Mouse (Mus musculus): ENCODE data around the gene Mical3. TPM values are rescaled to one million over a fixed set of nuclear protein-coding genes. Genes with fewer than 3 reads are reported as not detected.
A peak's percentile ranks its signal among the peaks of the same experiment; 100 is the strongest.

Mical3 gene
- polyA plus RNA-seq, 1 experiment from 2014 or later = 6.7 TPM

DNA sequence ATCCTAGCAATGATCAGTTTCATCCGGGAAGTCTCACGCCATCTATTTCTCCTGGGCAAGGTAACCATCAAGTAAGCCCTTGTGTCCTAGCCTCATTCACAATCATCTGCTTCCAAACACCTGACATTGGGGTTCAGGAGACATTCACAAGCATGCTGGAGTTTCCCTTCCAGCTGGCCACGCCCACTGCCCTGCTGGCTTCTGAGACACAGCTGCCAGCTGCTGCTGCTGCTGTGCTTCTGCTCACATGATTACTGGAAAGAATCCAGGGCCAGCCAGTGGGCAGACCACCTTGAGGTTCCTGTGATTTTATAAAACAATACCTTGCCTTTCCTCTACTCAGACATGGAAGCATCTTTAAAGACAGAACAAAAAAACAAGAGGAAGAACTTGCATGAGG is 97.5 kb downstream of the Mical3 start:
- Histone ChIP-seq H3K36me3 (peaks cover 25% of the 10 kb centered on the region), H3K9ac (no peak overlapping the region)
- WGBS = 93% methylated on average over 3 of the region's 3 CpGs

DNA sequence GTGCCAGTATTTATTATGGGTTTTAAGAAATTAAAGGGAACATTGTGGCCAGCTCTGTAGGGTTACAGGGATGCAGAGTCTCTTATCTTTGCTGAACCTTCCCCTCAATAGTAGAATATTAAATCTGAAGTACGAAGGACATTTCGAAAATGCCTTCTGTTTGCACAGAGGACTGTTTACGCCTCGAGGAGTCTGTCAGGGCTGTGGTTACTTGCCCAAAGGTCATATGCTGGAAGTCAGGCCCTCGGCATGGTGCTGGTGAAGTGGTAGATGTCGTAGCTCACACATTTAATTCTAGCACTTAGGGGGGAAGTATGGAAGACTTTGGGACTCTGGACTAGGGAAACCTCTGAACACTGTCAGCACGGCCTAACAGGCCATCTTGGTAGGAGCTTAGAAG is 99.4 kb downstream of the Mical3 start:
- Histone ChIP-seq H3K36me3 (peaks cover 17% of the 10 kb centered on the region), H3K4me1 (replicated peaks) (no peaks in the 10 kb centered on the region), H3K4me3 (replicated peaks) (no peak overlapping the region), H3K9ac (no peak overlapping the region), H3K4me2 (replicated peaks) (no peak overlapping the region), H3K27me3 (replicated peaks) (no peaks in the 10 kb centered on the region), H3K27ac (no peak overlapping the region), H3K9me3 (no peaks in the 10 kb centered on the region)
- WGBS = 77% methylated on average over 7 of the region's 7 CpGs
- ATAC-seq = no peak

More for the DNA sequence above, 97.5 kb downstream of the Mical3 start:
- H3K4me3 ChIP-seq (replicated peaks) = no peak overlapping the region
- H3K4me2 ChIP-seq (replicated peaks) = no peak overlapping the region
- H3K9me3 ChIP-seq = no peaks in the 10 kb centered on the region
- no peak overlapping the region for H3K27ac ChIP-seq
- ATAC-seq = no peak
- no peaks in the 10 kb centered on the region for H3K4me1 ChIP-seq (replicated peaks)
- no peaks in the 10 kb centered on the region for H3K27me3 ChIP-seq (replicated peaks)

DNA sequence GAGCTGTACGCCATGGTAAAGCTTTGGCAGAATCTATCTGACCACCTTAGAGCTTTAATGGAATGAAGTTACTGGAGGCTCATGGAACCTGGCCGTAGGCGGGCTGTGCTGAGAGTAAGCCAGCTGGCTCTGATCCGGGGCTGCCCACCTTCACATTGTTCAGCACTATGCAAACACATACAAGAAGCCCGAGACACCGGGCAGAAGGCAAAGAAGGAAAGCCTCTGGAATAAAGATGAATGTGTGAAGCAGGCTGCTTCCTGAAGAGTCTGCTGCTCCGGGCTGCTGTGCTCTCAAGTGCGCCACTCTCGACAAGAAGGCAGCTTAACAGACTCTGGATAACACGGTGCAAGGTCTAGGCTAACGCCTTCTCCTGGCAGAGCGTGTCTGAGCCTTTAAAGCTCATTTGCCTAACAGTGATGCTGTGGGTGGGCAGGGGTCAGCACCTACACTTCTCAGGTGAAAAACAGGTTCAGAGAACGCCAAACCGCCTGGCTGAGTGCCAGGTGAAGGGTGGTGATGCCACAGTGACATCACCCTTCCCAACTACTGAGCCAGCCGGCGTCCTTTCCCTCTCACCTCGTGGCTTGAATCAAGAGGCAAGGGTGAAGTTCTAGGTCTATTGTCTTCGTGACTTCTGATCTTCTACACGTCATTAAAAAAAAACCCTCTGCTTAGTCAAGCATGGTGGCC is 100.8 kb downstream of the Mical3 start:
- Histone ChIP-seq H3K4me3 (replicated peaks) (no peak overlapping the region), H3K27ac (no peak overlapping the region), H3K36me3 (peaks cover 17% of the 10 kb centered on the region), H3K4me1 (replicated peaks) (no peaks in the 10 kb centered on the region), H3K9ac (no peak overlapping the region), H3K27me3 (replicated peaks) (no peaks in the 10 kb centered on the region), H3K4me2 (replicated peaks) (no peak overlapping the region), H3K9me3 (no peaks in the 10 kb centered on the region)
- ATAC-seq = no peak
- WGBS = 89% methylated on average over 19 of the region's 19 CpGs

DNA sequence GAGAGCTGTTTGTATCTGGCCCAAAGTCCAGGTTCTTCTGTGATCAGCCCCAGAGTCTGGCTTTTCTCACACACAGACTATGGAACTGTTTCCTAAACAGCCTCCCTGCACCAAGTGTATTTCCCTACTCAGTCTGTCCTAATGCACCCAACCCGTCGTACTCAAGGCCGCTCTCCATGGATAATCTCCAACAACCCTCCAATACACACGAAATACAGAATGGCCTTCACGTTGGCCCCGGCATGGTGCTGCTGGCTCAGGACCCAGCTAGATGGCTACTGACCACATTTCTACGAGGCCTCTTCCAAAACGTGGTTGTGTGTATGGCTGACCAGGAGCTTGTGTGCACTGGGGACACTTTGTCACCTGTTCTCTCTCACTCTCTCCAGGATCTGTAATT is 102.3 kb downstream of the Mical3 start:
- H3K36me3 ChIP-seq = peaks cover 17% of the 10 kb centered on the region
- no peaks in the 10 kb centered on the region for H3K9me3 ChIP-seq
- 93% methylated on average over 8 of the region's 8 CpGs for WGBS
- no peak overlapping the region for H3K4me3 ChIP-seq (replicated peaks)
- no peak overlapping the region for H3K9ac ChIP-seq
- no peaks in the 10 kb centered on the region for H3K4me1 ChIP-seq (replicated peaks)
- no peak overlapping the region for H3K27ac ChIP-seq
- H3K4me2 ChIP-seq (replicated peaks) = no peak overlapping the region
- H3K27me3 ChIP-seq (replicated peaks) = no peaks in the 10 kb centered on the region
- no peak for ATAC-seq

DNA sequence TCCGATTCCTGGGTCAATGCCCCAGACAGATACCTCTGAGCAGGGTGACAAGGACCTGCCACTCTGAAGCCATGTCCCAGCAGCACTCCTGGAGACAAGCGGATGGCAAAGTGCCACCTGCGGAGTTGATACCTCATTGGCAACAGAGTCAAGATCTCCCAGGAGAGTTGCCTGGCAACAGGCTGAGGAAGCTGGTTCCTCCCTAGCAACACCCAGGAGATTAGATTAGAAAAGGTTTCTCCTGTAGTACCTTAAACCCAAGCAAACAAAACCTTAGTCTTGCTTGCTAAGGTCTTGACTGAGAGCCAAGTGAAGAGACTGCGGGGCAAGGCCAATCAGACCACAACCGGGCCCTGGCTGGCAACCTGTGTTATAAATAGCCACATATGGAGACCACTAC is 103.5 kb downstream of the Mical3 start:
- no peak overlapping the region for H3K4me3 ChIP-seq (replicated peaks)
- no peaks in the 10 kb centered on the region for H3K4me1 ChIP-seq (replicated peaks)
- no peak overlapping the region for H3K4me2 ChIP-seq (replicated peaks)
- H3K27me3 ChIP-seq (replicated peaks) = no peaks in the 10 kb centered on the region
- H3K9me3 ChIP-seq = no peaks in the 10 kb centered on the region
- no peak for ATAC-seq
- H3K36me3 ChIP-seq = peaks cover 6% of the 10 kb centered on the region; the same call in 1 of the 2 replicates
- no peak overlapping the region for H3K9ac ChIP-seq
- WGBS = 70% methylated on average over 5 of the region's 5 CpGs
- H3K27ac ChIP-seq = no peak overlapping the region

DNA sequence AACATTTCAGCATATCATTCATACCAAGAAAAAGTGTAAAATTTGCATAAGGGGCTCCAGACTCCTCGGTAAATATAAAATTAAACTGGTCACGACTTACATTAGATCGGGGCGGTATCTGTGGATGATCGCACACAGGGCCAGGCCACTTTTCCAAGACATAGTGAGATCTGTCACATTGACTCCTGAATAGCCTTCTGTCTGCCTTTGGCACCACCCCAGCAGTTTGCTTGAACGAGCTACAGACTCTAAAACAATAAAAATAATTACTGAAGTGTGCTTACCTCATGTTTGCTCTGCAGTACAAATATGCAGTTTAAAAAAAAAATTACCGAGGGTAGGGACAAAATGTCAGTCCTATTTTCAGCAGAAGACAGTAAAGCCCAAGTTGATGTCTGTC is 103.9 kb downstream of the Mical3 start:
- H3K27ac ChIP-seq = no peak overlapping the region

DNA sequence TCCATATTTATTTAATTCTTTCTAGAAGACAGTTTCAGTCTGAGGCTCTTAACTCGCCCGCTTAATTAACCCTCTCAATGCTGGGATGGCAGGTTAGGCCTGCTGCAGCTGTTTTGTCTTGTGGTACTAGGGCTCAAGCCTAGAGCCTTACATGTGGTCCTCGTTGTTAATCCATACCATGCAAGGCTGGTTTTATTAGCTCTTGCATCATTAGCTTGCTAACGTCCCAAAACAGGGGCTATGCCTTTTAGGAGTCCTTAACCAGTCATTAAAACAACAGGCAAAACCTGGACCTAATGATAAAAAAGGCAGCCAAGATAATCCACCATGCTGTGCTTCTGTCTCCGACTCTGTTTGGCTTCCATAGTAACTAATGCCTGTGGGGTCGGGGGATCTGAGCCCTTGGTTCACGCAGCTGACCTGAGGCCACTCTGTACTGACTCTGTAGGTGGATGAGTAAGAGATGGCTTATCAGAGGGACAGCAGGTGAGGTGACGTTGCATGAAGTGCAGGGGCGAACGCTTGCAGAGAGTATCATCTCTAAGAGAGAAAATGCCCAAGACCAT is 104.7 kb downstream of the Mical3 start:
- no peak overlapping the region for H3K4me2 ChIP-seq (replicated peaks)
- no peak overlapping the region for H3K9ac ChIP-seq
- 67% methylated on average over 10 of the region's 10 CpGs for WGBS
- no peak for ATAC-seq
- no peak overlapping the region for H3K4me3 ChIP-seq (replicated peaks)
- H3K4me1 ChIP-seq (replicated peaks) = no peaks in the 10 kb centered on the region
- no peak overlapping the region for H3K27ac ChIP-seq
- peaks cover 8% of the 10 kb centered on the region; the same call in 1 of the 2 replicates for H3K36me3 ChIP-seq
- H3K9me3 ChIP-seq = no peaks in the 10 kb centered on the region
- H3K27me3 ChIP-seq (replicated peaks) = no peaks in the 10 kb centered on the region

More for the DNA sequence above, 103.9 kb downstream of the Mical3 start:
- Histone ChIP-seq H3K4me1 (replicated peaks) (no peaks in the 10 kb centered on the region), H3K9me3 (no peaks in the 10 kb centered on the region), H3K4me3 (replicated peaks) (no peak overlapping the region), H3K9ac (no peak overlapping the region), H3K27me3 (replicated peaks) (no peaks in the 10 kb centered on the region), H3K4me2 (replicated peaks) (no peak overlapping the region), H3K36me3 (peaks cover 5% of the 10 kb centered on the region; the same call in 1 of the 2 replicates)
- no peak for ATAC-seq
- WGBS = 70% methylated on average over 7 of the region's 7 CpGs

DNA sequence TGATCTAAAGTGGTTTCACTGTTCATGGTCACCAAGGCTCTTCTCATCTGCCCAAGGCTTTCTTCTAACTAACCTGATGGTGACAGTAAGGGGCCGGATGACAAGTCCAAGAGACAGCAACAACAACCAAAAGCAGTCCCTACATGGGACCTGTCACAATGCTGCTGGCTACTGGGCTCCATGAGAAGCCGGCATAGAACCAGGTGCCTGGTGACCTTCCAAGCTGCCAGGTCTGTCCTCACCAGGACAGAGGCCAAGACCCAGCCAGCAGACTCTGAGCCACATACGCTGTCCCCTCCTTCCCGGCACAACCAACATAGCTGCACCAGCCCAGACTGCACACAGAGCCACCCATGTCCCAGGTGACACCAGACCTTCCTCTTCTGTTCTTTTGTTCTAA is 112.7 kb downstream of the Mical3 start:
- 96% methylated on average over 4 of the region's 4 CpGs for whole genome bisulfite sequencing

DNA sequence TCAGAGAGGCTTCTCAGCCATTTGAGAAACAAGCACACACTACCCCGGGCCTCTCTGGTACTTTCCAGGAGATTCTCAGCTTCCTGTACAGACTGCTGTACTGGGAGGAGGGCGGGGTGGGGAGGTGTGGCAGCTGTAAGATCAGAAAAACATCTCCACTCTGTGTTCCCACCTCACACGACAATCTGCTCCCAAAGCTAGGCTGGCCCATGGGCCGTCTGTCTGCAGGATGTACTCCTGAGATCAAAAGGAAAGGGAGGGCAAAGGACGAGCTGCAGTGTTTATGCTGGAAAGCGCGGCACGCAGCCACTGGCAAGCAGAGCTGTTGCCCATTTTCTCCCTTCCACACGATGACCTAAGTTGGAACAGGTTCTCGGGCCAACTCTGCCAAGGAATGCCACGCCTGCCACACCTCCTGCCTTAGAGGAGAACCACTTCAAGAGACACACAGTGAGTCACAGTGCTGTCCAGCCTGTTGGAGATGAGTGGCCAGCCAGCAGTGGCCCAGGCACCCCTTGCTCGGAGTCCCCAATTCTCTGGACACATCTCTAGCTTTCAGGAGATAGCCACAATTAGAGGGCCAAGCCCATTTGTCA is 113.3 kb downstream of the Mical3 start:
- no peak overlapping the region for H3K9ac ChIP-seq
- WGBS = 52% methylated on average over 12 of the region's 12 CpGs
- no peak overlapping the region for H3K27ac ChIP-seq
- H3K4me2 ChIP-seq (replicated peaks) = no peak overlapping the region
- H3K9me3 ChIP-seq = no peaks in the 10 kb centered on the region
- no peaks in the 10 kb centered on the region for H3K4me1 ChIP-seq (replicated peaks)
- no peaks in the 10 kb centered on the region for H3K27me3 ChIP-seq (replicated peaks)
- ATAC-seq = peak; percentile 48; the same call in 1 of the 2 replicates
- H3K4me3 ChIP-seq (replicated peaks) = no peak overlapping the region
- peaks cover 19% of the 10 kb centered on the region for H3K36me3 ChIP-seq

More for the DNA sequence above, 112.7 kb downstream of the Mical3 start:
- peaks cover 19% of the 10 kb centered on the region for H3K36me3 ChIP-seq
- no peak overlapping the region for H3K9ac ChIP-seq
- H3K4me3 ChIP-seq (replicated peaks) = no peak overlapping the region
- no peak overlapping the region for H3K4me2 ChIP-seq (replicated peaks)
- H3K4me1 ChIP-seq (replicated peaks) = no peaks in the 10 kb centered on the region
- no peak for ATAC-seq
- H3K27ac ChIP-seq = no peak overlapping the region
- no peaks in the 10 kb centered on the region for H3K9me3 ChIP-seq
- H3K27me3 ChIP-seq (replicated peaks) = no peaks in the 10 kb centered on the region

DNA sequence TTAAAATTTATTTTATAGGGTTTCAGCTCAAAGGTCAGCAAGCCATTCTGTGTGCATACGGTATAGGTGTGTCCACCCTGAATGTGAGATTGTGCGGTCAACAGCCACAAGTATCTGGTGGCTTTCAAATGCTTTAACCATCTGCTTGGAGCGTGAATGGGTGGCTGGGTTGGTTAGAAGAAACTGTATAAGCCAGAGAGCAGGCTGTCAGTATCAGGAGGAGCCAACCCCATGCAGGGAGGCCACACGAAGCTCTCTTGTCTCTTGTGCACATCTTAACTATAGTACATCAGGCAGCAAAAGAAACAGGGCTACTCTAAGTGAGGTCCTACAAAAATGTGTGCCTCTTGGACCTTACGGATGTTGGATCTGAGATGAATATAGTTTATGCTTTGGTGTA is 114.7 kb downstream of the Mical3 start:
- H3K27ac ChIP-seq = no peak overlapping the region
- WGBS = 84% methylated on average over 5 of the region's 5 CpGs
- no peak overlapping the region for H3K4me2 ChIP-seq (replicated peaks)
- no peaks in the 10 kb centered on the region for H3K27me3 ChIP-seq (replicated peaks)
- peaks cover 14% of the 10 kb centered on the region for H3K36me3 ChIP-seq
- no peaks in the 10 kb centered on the region for H3K4me1 ChIP-seq (replicated peaks)
- no peak for ATAC-seq
- no peaks in the 10 kb centered on the region for H3K9me3 ChIP-seq
- H3K9ac ChIP-seq = no peak overlapping the region
- no peak overlapping the region for H3K4me3 ChIP-seq (replicated peaks)

DNA sequence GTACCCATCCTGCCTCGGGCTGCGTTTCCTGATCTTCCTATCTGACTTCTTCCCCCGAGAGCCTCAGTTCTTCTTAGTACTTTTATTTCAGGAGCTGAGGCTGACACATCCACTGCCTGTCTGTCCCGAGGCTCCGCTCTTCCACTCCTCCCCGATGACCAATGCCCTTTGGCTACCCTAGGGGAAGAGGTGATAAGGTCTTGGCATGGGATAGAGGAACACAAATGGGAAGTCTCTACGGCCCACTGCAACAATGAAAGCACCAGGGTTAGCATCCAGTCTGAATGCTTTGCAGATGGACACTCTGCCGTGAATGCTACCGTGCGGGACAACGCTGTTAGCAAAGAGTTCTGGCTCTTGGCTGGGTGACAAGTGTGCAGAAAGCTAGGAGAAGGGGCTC is 116.5 kb downstream of the Mical3 start:
- Histone ChIP-seq H3K9ac (no peak overlapping the region), H3K36me3 (peaks cover under 1% of the 10 kb centered on the region; the same call in 1 of the 2 replicates), H3K4me2 (replicated peaks) (no peak overlapping the region), H3K27me3 (replicated peaks) (no peaks in the 10 kb centered on the region), H3K4me1 (replicated peaks) (no peaks in the 10 kb centered on the region), H3K9me3 (no peaks in the 10 kb centered on the region), H3K4me3 (replicated peaks) (no peak overlapping the region), H3K27ac (no peak overlapping the region)
- ATAC-seq = no peak
- WGBS = 82% methylated on average over 11 of the region's 11 CpGs

DNA sequence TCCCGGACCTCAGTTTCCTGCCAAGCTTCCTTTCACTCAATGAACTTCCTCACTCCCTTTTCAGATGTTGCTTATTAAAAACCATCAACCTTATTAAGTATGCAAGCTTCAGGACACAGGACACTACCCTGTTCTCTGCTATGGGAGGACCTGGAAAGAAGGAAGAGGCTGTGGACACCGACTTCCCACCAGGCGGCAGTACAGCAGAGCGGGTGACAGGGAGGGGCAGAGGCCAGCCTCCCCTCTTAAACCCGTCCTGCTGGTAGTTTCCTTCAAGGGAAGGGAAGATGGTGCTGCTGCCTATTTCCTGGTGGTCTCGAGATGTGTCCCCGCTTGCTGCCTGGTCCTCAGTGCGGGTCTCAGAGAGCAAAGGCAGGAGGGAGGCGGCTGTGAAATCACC is 117.0 kb downstream of the Mical3 start:
- Histone ChIP-seq H3K27ac (no peak overlapping the region), H3K4me2 (replicated peaks) (no peak overlapping the region)
- 54% methylated on average over 9 of the region's 9 CpGs for WGBS

More for the DNA sequence above, 117.0 kb downstream of the Mical3 start:
- H3K4me3 ChIP-seq (replicated peaks) = no peak overlapping the region
- no peaks in the 10 kb centered on the region for H3K36me3 ChIP-seq
- no peaks in the 10 kb centered on the region for H3K9me3 ChIP-seq
- H3K9ac ChIP-seq = no peak overlapping the region
- ATAC-seq = peak; percentile 51; the same call in 1 of the 2 replicates
- H3K4me1 ChIP-seq (replicated peaks) = no peaks in the 10 kb centered on the region
- no peaks in the 10 kb centered on the region for H3K27me3 ChIP-seq (replicated peaks)
